ENCODE assay signal across 25 mouse cellular contexts in the genomic region with DNA sequence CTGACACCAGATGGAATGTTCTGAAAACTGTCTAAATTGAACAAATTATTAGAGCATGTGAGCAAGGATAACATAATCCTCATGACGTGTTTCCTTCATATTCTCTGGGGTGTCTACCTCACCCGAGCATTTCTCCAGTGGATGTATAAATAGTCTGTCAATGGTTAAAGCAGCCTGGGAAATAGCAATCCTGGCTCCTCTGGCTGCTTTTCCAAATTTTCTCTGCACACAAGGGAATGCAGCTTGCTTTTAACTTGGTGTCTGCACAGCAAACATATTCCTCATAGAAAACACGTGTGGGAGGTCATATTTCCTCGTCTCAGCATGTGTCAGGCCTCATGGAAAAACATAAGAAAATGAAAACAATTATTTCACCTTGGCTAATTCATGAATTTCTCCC.
DNase-seq lines count a peak whose midpoint lies in the region; ATAC-seq lines count a peak whose summit lies in the region.
"Had no signal": no experiment of that assay in that cellular context is flagged by ENCODE, and none has a peak within 500 bp of the region (broad histone marks: within the 10 kb centered on the region; RNA-seq: fewer than 3 reads in every experiment).

No protein-coding gene starts in this region.

- intact Hi-C loops in heart, postnatal 36 days (cut with DNase I): no loop called here

- no peak for ATAC-seq in forebrain, embryonic 12.5 days (ENCODE audit: low FRiP score)
- ATAC-seq: activated CD4-positive, CD25-positive, alpha-beta regulatory T cell, adult 4 months; hindbrain, postnatal 0 days; intestine, embryonic 16.5 days; midbrain, embryonic 13.5 days had no signal

- no peak overlapping the region for H3K27ac ChIP-seq in forebrain, embryonic 12.5 days
- H3K27ac ChIP-seq: forebrain, embryonic 10.5 days; heart, embryonic 13.5 days; hindbrain, embryonic 10.5 days; hindbrain, postnatal 0 days; limb, embryonic 12.5 days; liver, embryonic 13.5 days; midbrain, embryonic 13.5 days; stomach, postnatal 0 days had no signal

- no peaks in the 10 kb centered on the region for H3K27me3 ChIP-seq in forebrain, embryonic 12.5 days
- H3K27me3 ChIP-seq: heart, embryonic 13.5 days; limb, embryonic 12.5 days; liver, embryonic 13.5 days; midbrain, embryonic 13.5 days had no signal

- H3K4me2 ChIP-seq in forebrain, embryonic 12.5 days: no peak overlapping the region
- H3K4me2 ChIP-seq: heart, embryonic 13.5 days; limb, embryonic 12.5 days; liver, embryonic 13.5 days; midbrain, embryonic 13.5 days had no signal

- no peak overlapping the region for H3K4me3 ChIP-seq in forebrain, embryonic 12.5 days (replicated peaks)
- H3K4me3 ChIP-seq: forebrain, embryonic 10.5 days; heart, embryonic 13.5 days; hindbrain, embryonic 10.5 days; limb, embryonic 12.5 days; liver, embryonic 13.5 days; midbrain, embryonic 13.5 days had no signal

- no peak overlapping the region for H3K9ac ChIP-seq in forebrain, embryonic 12.5 days
- H3K9ac ChIP-seq: heart, embryonic 13.5 days; limb, embryonic 12.5 days; liver, embryonic 13.5 days; midbrain, embryonic 13.5 days had no signal

- no peaks in the 10 kb centered on the region for H3K9me3 ChIP-seq in forebrain, embryonic 12.5 days
- H3K9me3 ChIP-seq: forebrain, embryonic 10.5 days; heart, embryonic 13.5 days; hindbrain, embryonic 10.5 days; limb, embryonic 12.5 days; liver, embryonic 13.5 days; midbrain, embryonic 13.5 days had no signal

- H3K4me1 ChIP-seq in forebrain, embryonic 12.5 days: no peaks in the 10 kb centered on the region
- H3K4me1 ChIP-seq: forebrain, embryonic 10.5 days; heart, embryonic 13.5 days; hindbrain, embryonic 10.5 days; liver, embryonic 13.5 days; midbrain, embryonic 13.5 days had no signal

- no peaks in the 10 kb centered on the region for H3K36me3 ChIP-seq in forebrain, embryonic 12.5 days (replicated peaks)
- H3K36me3 ChIP-seq: forebrain, embryonic 10.5 days; heart, embryonic 13.5 days; hindbrain, embryonic 10.5 days; limb, embryonic 12.5 days; liver, embryonic 13.5 days; midbrain, embryonic 13.5 days had no signal

- WGBS in forebrain, embryonic 12.5 days: 71% methylated on average over 4 of the region's 4 CpGs

- peak; percentile 92 for DNase-seq in heart, adult 11 months
- DNase-seq in heart, postnatal 36 days: no peak
- DNase-seq in NIH3T3 (ENCODE audit: low read depth): peak; percentile 61
- DNase-seq in adipocyte (ENCODE audit: low spot score): peak; percentile 24
- peak; percentile 38 for DNase-seq in fibroblast of lung, adult 2 months (ENCODE audit: low read depth)
- no peak for DNase-seq in cerebellum, adult 11 months
- DNase-seq: adrenal gland, postnatal 10 days; cerebellum, adult 8-10 months; cerebellum, postnatal 36 days; kidney, adult 9 months; kidney, postnatal 14 days; liver, embryonic 13.5 days; lung, adult 2 months; lung, postnatal 14 days; thymus, adult 2 months had no signal

Comparison
In these comparisons a context has a peak if more than half of its experiments do, and no peak if none do; other contexts are left out.
1. DNase-seq: peak in heart, adult 11 months (single experiment), NIH3T3 (single experiment), adipocyte (single experiment) and fibroblast of lung, adult 2 months (single experiment); none in heart, postnatal 36 days (0 of 2) and cerebellum, adult 11 months (single experiment).